Mouse (Mus musculus): ENCODE data around the gene Pck1.

Gene Pck1

DNA sequence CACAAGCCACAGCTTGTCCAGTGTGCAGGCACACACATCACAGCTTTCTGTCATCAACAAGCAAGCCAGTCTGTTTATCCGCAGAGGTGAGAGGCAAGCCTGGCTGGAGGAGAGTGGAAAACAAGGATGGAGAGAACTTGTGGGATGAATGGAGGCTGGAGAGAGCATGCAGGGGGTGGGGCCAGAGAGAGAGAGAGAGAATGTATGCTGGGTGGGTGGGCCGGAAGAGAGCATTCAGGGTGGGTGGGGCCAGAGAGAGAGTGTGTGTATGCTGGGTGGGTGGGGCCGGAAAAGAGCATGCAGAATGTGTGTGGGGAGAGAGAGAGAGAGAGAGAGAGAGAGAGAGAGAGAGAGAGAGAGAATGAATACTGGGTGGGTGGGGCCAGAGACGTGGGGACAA is 51.8 kb downstream of the Pck1 start:
- no peak for DNase-seq

DNA sequence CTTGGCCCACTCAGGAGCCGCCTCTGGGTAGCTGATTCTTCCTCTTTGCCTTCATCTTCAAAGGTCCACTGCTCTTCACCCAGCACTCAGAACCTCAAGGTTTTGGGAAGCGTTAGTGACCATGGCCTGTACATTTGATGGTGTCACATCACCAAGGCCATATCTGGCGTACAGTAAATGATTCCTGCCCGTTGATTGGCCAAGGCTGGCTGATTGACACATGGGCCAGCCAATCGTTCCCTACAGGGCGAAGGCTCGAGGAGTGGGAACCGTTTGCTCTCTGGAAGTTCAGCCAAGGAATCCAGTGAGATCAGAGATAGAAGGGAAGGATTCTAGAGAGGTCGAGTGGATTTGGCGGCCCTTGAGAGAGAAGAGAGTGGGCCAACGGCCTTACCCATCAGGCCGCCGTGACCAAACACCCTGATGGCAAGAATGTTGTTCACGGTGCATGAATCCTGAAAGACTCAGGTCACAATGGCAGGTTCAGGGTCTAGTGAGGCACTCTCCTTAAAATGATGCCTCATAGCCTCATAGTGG is 52.8 kb downstream of the Pck1 start:
- no peak for DNase-seq

DNA sequence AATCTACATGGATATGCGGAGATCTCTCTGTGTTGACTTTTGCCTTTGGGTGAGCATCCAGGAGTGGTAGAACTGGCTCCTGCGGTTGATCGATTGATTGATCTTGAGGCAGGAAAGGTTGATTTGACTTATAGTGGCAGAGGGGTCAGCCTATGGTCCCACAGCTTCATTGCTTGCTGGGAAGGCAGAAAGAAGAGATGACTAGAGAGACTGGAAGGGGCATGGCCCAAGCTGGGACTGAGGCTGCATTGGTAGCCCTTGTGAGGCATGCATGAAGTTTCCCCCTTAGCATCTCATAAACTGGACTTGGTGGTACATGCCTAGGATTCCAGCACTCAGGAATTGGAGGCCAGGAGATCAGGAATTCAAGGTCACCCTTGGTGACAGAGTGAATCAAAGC is 54.2 kb downstream of the Pck1 start:
- no peak for DNase-seq
